Mouse (Mus musculus): ENCODE results near the gene Mnd1. TPM values are rescaled to one million over a fixed set of nuclear protein-coding genes. Genes with fewer than 3 reads are reported as not detected.
A peak's percentile ranks its signal among the peaks of the same experiment; 100 is the strongest.

Mnd1 gene
- polyA plus RNA-seq, 1 experiment from 2014 or later, result 7.2 TPM

DNA sequence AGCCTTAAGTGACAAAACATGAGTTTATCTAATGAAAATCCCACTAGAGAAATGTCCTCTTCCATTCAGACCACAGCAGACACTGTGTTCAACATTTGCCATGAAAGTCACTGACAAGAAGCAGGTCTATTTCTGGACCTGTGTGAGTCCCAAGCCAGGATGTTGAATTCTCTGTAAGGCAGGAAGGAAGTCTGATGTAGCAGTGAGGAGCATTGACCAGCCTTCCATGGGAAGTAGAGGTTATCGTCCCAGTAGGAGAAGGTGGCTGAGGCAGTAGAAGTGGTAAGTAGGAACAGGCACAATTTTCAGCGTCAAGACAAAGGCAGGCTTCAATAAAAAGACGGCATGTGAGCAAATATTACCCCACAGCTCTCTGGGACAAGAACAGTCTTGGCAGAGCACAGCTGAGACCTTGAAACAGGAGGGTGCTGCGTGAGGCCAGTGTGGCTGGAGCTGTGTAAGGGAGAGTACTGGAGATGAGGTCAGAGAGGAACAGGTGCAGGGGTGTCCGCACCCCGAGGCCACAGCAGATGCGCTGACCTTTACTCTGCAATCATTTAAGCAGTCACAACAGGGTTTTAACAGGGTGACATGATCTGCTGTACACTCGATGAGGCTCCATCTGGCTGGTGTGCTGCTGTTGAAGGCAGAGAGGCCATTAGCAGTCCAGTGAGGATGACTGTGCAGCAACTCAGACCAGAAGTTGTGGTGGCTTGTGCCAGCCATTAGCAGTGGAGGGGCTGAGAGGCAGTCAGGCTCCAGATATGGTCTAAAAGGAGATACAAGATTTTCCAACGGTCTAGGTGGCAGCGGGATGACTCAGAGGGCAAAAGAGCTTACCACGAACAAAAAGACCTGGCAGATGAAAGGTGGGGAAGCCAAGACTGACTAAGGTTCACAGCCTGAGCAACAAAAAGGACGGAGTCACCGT is 93.8 kb downstream of the Mnd1 start:
- Histone ChIP-seq H3K4me2 (replicated peaks) (no peak overlapping the region), H3K36me3 (no peaks in the 10 kb centered on the region), H3K27me3 (no peaks in the 10 kb centered on the region), H3K9me3 (no peaks in the 10 kb centered on the region), H3K27ac (replicated peaks) (no peak overlapping the region), H3K4me3 (no peak overlapping the region), H3K9ac (replicated peaks) (no peak overlapping the region), H3K4me1 (peaks cover 3% of the 10 kb centered on the region; the same call in 1 of the 2 replicates)
- ATAC-seq (ENCODE audit: low FRiP score, low read depth), result no peak
- 80% methylated on average over 13 of the region's 13 CpGs for WGBS

DNA sequence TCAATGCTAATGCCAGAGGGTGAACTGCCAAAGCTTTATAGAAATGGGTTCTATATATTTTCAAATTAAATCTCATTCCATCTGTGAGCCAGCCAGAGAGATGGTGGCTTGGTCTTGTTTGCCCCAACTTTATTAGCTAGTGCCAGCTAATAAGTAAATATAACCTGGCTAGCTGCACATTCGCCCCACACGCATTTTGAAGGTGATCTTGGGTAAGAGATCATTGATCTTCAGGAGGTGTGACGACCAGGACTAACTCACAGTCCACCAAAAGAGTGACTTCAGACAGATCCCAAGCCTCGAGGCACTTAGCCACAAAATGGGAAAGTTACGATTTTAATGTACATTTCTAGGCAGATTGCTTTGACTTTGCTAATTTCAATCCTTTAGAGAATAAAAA is 94.6 kb downstream of the Mnd1 start:
- Histone ChIP-seq H3K4me2 (replicated peaks) (no peak overlapping the region), H3K4me1 (peaks cover 3% of the 10 kb centered on the region; the same call in 1 of the 2 replicates), H3K27ac (replicated peaks) (no peak overlapping the region), H3K27me3 (no peaks in the 10 kb centered on the region), H3K36me3 (no peaks in the 10 kb centered on the region), H3K9me3 (no peaks in the 10 kb centered on the region), H3K9ac (replicated peaks) (no peak overlapping the region), H3K4me3 (no peak overlapping the region)
- WGBS, result 82% methylated on average over 5 of the region's 5 CpGs
- ATAC-seq (ENCODE audit: low FRiP score, low read depth), result no peak

DNA sequence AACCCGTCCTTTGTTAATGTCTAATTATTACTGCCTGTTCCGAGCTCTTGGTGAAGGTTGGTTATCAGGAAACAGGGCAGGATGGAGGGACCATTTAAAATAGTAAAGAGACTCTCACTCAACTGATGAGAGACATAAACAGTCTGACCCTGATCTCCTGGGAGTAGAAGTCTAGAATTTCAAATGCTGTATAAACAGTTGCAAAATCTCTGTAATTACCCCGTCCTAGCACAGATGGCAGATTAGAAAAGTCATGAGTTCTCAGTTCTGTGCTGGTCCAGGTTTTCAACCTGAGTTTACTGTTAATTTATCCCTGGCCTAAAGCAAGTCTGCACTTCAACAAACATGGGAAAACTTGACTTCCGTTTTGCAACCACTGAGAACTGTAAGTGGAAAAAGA is 95.5 kb downstream of the Mnd1 start:
- H3K36me3 ChIP-seq, result no peaks in the 10 kb centered on the region
- no peak overlapping the region for H3K4me3 ChIP-seq
- no peaks in the 10 kb centered on the region for H3K27me3 ChIP-seq
- ATAC-seq (ENCODE audit: low FRiP score, low read depth), result no peak
- no peak overlapping the region for H3K9ac ChIP-seq (replicated peaks)
- 76% methylated on average over 4 of the region's 4 CpGs for WGBS
- no peak overlapping the region for H3K27ac ChIP-seq (replicated peaks)
- H3K9me3 ChIP-seq, result no peaks in the 10 kb centered on the region
- no peak overlapping the region for H3K4me2 ChIP-seq (replicated peaks)
- H3K4me1 ChIP-seq, result peaks cover 3% of the 10 kb centered on the region; the same call in 1 of the 2 replicates

DNA sequence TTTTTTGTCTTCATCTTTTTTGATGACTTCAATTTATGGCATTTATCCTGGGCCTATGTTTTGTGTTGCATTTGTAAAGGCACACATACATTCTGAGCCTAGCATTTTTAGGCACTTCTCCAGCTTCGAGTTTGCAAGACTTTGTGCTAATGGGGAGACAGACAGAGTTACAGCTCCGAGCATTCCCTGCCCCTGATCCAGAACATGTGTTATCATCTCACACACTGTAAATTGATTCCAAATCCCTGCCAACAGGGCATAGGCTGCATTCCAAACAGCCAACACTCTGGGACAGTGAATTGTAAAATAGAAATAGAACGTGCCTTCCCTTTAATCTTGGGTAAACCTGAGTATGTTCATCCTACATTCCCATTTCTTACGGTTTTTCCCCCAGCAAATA is 95.9 kb downstream of the Mnd1 start:
- Histone ChIP-seq H3K27ac (replicated peaks) (no peak overlapping the region), H3K9me3 (no peaks in the 10 kb centered on the region), H3K9ac (replicated peaks) (no peak overlapping the region), H3K4me1 (peaks cover 3% of the 10 kb centered on the region; the same call in 1 of the 2 replicates), H3K36me3 (no peaks in the 10 kb centered on the region), H3K27me3 (no peaks in the 10 kb centered on the region), H3K4me2 (replicated peaks) (no peak overlapping the region), H3K4me3 (no peak overlapping the region)
- 79% methylated on average over 4 of the region's 4 CpGs for WGBS
- no peak for ATAC-seq (ENCODE audit: low FRiP score, low read depth)

DNA sequence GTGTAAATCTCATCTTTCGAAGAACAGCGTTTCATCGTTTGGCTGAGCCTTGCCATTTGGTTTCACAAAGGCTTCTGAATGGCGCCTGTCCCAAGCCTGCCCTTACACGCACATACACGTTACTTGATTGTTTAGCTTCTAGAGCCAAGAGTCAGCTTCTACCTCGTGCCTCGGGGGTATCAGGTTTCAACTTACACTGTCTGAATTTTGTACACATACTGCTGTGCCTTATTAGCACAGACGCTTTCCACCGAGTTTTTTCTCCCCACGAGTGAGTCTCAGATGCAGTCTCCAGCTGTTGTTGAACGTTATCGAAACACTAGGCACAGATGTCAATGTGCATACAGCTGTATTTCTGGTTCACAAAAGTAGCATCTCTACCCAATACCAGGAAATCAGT is 96.3 kb downstream of the Mnd1 start:
- Histone ChIP-seq H3K4me2 (replicated peaks) (no peak overlapping the region), H3K36me3 (no peaks in the 10 kb centered on the region), H3K4me3 (no peak overlapping the region), H3K9me3 (no peaks in the 10 kb centered on the region), H3K9ac (replicated peaks) (no peak overlapping the region), H3K27ac (replicated peaks) (no peak overlapping the region), H3K4me1 (peaks cover 3% of the 10 kb centered on the region; the same call in 1 of the 2 replicates), H3K27me3 (no peaks in the 10 kb centered on the region)
- WGBS, result 74% methylated on average over 13 of the region's 13 CpGs
- no peak for ATAC-seq (ENCODE audit: low FRiP score, low read depth)

DNA sequence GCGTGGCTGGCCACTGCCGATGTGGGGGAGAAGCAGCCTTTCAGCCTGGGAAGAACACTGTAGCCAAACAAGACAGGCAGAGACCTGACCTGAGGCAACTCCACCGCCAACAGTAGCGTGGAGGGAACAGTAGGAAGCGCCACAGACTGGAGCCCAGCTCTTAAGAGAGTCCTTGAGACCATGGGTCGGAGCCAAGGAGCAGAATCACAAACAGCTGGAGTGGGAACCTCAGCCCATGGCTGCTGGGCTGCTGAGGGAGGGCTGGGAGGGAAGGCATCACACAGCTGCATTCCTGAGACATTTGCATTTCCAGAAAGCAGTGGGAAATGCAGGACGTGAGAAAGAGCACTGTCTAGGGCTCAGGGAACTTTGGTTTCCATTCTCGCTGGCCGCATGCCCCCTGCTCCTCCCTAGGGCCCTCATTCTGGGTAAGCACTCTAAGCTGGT is 106.8 kb downstream of the Mnd1 start:
- no peak overlapping the region for H3K4me3 ChIP-seq
- peaks cover 8% of the 10 kb centered on the region; the same call in 1 of the 2 replicates for H3K27me3 ChIP-seq
- H3K9me3 ChIP-seq, result no peaks in the 10 kb centered on the region
- peak; percentile 41; the same call in 1 of the 2 replicates for ATAC-seq (ENCODE audit: low FRiP score, low read depth)
- 8% methylated on average over 9 of the region's 9 CpGs for WGBS
- no peak overlapping the region for H3K9ac ChIP-seq (replicated peaks)
- no peaks in the 10 kb centered on the region for H3K36me3 ChIP-seq
- H3K27ac ChIP-seq (replicated peaks), result 0 out of 2 replicates have a peak overlapping the region, but pooled peaks have one; percentile 15
- peaks cover 8% of the 10 kb centered on the region for H3K4me1 ChIP-seq
- H3K4me2 ChIP-seq (replicated peaks), result peak overlapping the region; percentile 19; the same call in 1 of the 2 replicates

DNA sequence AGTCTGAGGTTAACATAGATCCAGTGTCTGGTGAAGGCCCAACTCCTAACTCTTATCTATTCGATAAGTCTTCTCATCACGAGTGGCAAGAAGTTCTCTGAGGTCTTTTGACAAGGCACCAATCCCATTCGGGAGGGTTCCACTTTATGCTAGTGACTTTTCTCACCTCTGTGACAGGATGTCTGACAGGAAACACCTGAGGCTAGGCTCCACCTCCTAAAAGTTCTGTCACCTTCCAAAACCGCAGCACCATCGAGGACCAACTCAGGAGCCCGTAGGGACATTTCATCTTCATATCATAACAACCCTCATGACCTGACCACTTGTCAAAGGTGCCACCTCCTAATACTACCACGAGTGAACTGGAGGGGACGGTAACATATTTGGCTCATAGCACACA is 109.4 kb downstream of the Mnd1 start:
- no peak overlapping the region for H3K9ac ChIP-seq (replicated peaks)
- H3K4me2 ChIP-seq (replicated peaks), result no peak overlapping the region
- peaks cover 12% of the 10 kb centered on the region; the same call in 1 of the 2 replicates for H3K27me3 ChIP-seq
- no peaks in the 10 kb centered on the region for H3K36me3 ChIP-seq
- no peaks in the 10 kb centered on the region for H3K9me3 ChIP-seq
- H3K4me1 ChIP-seq, result peaks cover 8% of the 10 kb centered on the region
- no peak overlapping the region for H3K4me3 ChIP-seq
- WGBS, result 90% methylated on average over 8 of the region's 8 CpGs
- H3K27ac ChIP-seq (replicated peaks), result no peak overlapping the region
- no peak for ATAC-seq (ENCODE audit: low FRiP score, low read depth)

DNA sequence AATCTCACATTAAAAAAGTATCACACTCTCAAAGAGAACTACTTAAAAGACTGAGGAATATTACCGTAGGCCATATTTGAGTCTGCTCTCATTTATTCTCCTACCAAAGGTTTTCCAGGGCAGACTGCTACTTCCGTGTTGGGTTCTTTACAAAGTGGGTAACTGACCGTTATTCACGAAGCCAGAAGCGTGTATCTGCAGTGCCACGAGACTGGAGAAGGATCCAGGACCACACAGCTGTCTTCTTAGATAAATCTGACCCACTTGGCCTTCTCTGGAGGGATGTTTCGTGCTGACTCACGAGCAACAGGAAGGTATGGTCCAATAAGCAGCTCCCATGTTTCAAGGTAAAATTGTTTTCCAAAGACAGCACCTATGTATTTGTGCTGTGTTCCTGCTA is 113.8 kb downstream of the Mnd1 start:
- Histone ChIP-seq H3K27ac (replicated peaks) (no peak overlapping the region), H3K36me3 (no peaks in the 10 kb centered on the region), H3K9me3 (no peaks in the 10 kb centered on the region), H3K4me1 (peaks cover 16% of the 10 kb centered on the region), H3K27me3 (peaks cover 5% of the 10 kb centered on the region; the same call in 1 of the 2 replicates), H3K4me3 (no peak overlapping the region), H3K4me2 (replicated peaks) (no peak overlapping the region), H3K9ac (replicated peaks) (no peak overlapping the region)
- no peak for ATAC-seq (ENCODE audit: low FRiP score, low read depth)
- WGBS, result 88% methylated on average over 8 of the region's 8 CpGs

DNA sequence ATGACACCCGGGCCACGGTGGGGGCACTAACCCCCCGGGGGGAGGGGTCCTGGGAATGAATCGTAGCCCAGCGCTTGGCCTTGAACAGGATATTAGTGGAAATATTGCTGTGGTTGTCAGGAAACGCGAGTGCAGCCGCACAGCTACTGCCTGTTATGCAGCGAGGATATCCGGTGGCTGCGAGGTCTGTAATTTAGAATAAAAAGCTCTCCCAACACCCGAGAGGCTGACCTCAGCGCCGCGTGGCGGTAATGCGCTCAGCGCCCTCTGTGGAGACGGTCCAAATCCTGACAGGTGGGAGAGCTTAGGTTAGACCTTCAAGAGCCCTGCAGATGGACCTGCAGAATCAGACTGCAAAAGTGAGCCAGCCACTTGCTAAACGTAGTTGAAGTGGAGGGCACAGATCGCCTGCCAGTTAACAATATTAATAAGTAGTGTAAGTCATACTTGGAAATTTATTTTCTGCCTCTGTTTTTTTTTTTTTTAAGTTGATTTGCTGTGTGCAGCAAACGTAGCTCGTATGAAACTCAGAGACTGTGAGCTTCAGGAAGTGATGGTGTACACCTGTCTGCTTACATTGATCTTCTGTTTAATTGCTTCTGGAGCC is 115.0 kb downstream of the Mnd1 start:
- Histone ChIP-seq H3K36me3 (no peaks in the 10 kb centered on the region), H3K4me1 (peaks cover 21% of the 10 kb centered on the region), H3K27me3 (peaks cover 5% of the 10 kb centered on the region; the same call in 1 of the 2 replicates), H3K27ac (replicated peaks) (peak overlapping the region; percentile 94), H3K9ac (replicated peaks) (peak overlapping the region; percentile 98), H3K9me3 (no peaks in the 10 kb centered on the region), H3K4me2 (replicated peaks) (peak overlapping the region; percentile 87), H3K4me3 (peak overlapping the region; percentile 92)
- 6% methylated on average over 23 of the region's 23 CpGs for WGBS
- ATAC-seq (ENCODE audit: low FRiP score, low read depth), result no peak

DNA sequence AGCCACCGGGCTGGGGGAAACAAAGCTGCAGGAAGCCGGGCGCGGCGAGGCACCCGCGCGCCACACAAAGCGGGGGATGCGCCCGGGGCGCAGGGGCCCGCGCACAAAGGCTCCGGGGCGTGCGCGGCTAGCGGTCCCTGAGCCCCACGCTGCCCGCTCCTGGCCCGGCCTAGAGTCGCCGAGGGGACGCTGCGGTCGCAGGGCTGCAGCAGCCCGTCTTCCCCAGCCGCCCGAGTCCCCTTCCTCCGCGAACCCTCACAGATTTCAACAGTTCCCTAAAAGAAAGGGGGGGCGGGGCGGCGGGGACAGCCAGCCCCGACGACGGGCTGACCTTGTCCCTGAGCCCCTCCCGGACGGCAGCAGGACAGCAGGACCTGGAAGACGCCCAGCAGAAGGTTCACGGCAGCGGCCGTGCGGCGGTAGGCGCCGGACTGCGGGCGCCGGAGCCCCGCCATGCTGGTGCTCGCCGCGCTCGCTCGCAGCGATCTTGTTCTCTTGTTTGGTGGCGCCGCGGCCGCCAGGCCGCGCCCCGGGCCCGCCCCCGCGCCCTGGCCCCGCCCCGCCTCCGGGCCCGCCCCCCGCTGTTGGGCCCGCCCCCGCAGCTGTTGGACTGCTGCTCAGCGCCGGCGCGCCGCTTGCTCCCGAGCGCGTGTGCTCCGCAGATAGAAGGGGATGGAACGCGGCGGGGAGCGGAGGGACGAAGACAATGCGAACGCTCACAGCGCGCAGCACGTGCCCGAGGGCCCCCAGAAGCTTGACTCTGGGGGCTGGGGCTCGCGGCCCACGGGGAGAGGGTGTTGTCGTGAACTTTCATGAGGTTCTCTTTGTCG is 115.7 kb downstream of the Mnd1 start, which contains the start of gene Tmem131l:
TSS of gene Tmem131l (minus strand) at position 530 of the 830 bp plus-strand sequence.
- peak within 1 kb of the TSS; percentile 94 for H3K27ac ChIP-seq (replicated peaks)
- peak within 1 kb of the TSS; percentile 92 for H3K4me3 ChIP-seq
- H3K4me1 ChIP-seq, result peaks cover 27% of the 10 kb centered on the region
- H3K9me3 ChIP-seq, result no peaks in the 10 kb centered on the region
- peak; percentile 96 for ATAC-seq (ENCODE audit: low FRiP score, low read depth)
- H3K36me3 ChIP-seq, result no peaks in the 10 kb centered on the region
- H3K27me3 ChIP-seq, result peaks cover 5% of the 10 kb centered on the region; the same call in 1 of the 2 replicates
- H3K9ac ChIP-seq (replicated peaks), result peak within 1 kb of the TSS; percentile 98
- WGBS, result under 1% methylated on average over 92 of the region's 100 CpGs
- H3K4me2 ChIP-seq (replicated peaks), result peak within 1 kb of the TSS; percentile 87

DNA sequence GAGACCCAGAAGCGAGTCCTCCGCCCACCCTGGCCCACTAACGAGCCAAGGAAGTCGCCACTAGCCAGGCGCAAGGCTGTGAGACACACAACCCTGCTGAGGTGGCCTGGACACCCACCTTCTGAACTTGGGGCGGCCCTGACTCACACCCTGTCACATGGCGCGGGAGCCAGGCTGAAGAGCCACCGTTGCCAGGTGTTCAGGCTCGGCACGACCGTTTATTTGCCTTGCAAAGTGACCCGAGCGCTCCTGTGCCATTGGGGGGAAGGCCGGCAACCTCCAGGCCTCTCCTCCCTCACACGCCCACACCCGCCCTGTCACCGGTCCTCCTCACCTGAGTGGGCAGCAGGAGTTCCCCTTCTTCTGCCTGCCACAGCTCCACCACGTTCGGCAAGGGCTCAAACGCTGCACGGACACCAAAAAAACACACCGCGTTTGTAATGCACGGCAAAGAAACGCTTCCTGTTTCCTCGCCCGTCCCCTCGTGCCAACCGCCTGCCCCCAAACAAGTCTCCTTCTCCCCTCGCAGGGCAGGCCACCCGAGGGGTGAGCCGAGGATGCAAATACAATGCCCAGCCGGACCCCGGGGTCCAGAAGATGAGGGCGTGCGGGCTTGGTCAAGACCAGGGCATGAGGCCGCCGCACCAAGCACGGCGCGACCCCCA is 116.5 kb downstream of the Mnd1 start:
- Histone ChIP-seq H3K36me3 (no peaks in the 10 kb centered on the region), H3K4me1 (peaks cover 32% of the 10 kb centered on the region), H3K27me3 (peaks cover 5% of the 10 kb centered on the region; the same call in 1 of the 2 replicates), H3K4me2 (replicated peaks) (peak overlapping the region; percentile 87), H3K9me3 (no peaks in the 10 kb centered on the region), H3K4me3 (peak overlapping the region; percentile 92), H3K9ac (replicated peaks) (peak overlapping the region; percentile 98), H3K27ac (replicated peaks) (peak overlapping the region; percentile 94)
- WGBS, result under 1% methylated on average over 42 of the region's 42 CpGs
- ATAC-seq (ENCODE audit: low FRiP score, low read depth), result peak; percentile 28

Data from midbrain, embryonic 12.5 days (tissue).